Mouse (Mus musculus): Measurements from ENCODE around the gene Cemip.

Gene Cemip

DNA sequence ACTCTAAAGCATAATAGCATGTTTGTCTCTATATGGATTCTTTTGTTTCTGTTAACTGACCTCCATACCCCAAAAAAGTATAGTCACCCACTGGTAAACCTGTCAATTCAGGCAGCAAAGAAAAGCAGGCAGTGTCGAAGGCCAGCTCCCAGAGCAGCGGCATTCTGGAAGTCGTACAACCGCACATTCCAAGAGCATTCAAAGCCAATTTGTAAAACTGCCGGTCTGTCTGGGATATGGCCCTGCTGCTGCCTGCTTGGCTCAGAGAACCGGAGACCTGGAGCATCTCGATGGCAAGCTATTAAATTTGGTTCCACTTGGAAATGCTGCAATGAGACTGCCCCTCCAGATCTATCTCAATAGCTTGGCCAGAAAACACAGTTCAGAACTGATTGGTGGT is 113.8 kb downstream of the Cemip start:
- no peak for DNase-seq (ENCODE audit: low spot score in 2 of 2)

DNA sequence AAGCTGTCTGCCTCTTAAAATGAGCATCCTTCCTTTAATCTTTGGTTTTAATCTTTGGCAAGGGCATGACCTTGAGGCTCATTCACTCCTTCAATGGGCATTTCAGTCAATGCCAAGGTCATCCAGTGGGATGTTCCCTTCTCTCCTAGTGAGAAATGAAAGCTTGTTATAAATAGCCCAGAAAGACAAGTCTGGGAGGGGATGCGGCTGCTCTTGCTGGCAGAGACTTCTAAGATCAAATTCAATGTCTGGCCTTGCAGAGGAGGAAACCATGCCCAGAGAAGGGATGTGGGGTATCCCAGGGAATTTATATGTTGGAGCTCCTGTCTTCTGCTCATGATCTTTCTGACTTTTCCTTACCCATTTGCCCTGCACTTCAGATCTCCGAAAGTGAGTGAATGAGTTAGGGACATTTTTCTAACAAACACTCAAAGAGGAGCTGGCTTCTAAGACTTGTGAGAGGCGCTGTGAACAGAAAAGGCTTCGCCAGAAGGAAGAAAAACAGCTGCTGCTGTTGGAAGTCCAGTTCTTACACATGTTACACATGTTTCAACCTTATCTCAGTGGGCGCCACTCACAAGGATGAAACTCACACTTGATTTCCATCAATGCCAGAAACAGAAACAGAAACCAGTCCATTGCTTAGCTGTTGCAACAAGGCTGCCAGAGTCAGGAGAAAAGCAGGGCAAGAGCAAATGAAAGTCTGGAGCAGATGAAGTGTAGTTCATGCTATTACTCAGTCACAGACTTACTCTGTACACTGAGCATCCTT is 120.1 kb downstream of the Cemip start:
- DNase-seq (ENCODE audit: low spot score in 2 of 2) = no peak

DNA sequence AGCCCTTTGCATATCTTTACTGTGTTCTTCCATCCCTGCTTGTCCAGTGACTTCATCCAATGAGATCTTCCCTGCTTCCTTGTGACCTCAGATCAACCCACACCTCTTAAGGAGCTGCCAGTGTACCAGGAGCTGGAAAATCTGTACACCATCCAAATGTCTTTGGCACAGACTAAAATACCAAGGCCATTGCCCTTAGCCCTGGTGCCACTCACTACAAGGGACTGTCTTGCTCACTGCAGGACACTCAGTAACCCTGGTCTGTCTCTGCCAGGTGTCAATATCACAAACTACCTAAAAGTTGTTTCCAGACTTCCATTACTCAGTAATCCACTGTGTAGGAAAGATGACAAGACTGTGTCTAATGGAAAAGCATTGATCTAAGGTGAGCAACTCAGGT is 121.1 kb downstream of the Cemip start:
- DNase-seq (ENCODE audit: low spot score in 2 of 2) = no peak

DNA sequence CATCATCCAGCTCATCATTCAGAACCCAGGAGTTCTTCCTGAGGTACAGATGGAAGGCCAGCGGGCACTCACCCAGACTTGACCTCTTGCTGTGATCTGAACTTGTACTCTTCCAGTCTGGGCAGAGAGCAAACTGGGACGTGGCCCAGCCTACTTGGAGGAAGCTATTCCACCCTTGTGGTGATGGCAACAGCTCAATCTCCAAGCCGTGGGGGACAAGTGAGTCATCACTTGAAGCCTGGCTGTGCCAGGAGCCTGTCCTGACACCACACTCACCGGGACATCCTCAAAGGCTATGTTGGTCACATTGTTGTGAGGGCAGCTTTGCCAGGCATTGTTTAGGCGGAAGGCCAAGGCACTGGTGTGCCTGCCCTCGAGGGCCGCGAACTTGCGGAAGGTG is 133.8 kb downstream of the Cemip start:
- no peak for DNase-seq (ENCODE audit: low spot score in 2 of 2)

DNA sequence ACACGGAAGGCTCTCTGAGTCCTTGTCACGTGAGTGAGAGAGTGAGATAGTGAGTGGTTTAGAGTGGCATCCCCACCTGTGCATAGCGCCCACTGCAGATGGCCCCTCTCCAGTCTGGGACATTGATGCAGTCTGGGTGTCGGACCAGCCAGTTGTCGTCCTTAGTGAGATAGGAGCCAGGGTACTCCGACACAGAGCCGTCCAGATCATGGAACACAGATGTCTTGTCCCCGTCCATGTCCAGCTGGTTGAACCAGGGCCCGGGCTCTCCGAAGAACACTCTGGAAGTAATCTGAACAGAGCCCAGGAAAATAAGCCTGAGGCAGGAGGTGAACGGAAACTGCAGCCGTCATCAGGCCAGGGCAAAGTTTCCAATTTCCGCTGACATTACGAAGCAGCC is 135.0 kb downstream of the Cemip start:
- no peak for DNase-seq (ENCODE audit: low spot score in 2 of 2)

DNA sequence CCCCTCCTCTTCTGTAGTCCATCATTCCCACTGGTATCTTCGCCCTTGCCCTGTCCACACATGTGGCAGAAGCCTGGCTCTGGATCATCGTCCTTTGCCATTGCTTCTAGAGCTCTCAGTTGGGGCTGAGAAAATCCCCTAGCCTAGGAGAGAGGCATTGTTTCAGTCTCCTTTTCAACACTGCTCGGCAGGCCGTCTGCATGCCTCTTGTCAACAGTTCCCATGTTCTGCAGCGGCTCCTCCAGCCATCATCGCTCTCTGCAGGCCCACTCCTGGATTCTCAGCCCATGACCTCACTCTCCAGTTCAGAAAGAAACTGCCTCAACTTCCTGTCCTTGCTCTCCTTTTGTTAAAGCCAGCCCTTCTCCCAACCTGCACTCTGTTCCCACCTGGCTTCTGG is 136.6 kb downstream of the Cemip start:
- no peak for DNase-seq (ENCODE audit: low spot score in 2 of 2)

DNA sequence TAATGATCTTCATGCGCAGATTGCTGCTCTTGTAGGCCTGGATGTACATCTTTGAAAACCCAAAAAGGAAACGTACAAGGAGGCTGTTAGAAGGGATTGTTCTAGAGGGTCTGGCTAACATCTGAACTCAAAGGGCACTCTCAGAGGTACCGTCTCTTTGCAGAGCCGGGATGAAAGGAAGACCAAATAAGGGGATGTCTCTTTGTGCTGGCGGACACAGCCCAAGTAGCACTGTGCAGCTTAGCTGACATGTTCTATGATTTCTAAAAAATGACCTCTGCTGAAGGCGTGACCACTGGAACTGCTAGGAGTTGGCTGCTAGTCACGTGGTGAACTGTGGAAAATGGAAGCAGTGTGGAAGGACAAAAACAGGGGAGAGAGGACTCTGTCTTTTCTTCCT is 137.6 kb downstream of the Cemip start:
- no peak for DNase-seq (ENCODE audit: low spot score in 2 of 2)

DNA sequence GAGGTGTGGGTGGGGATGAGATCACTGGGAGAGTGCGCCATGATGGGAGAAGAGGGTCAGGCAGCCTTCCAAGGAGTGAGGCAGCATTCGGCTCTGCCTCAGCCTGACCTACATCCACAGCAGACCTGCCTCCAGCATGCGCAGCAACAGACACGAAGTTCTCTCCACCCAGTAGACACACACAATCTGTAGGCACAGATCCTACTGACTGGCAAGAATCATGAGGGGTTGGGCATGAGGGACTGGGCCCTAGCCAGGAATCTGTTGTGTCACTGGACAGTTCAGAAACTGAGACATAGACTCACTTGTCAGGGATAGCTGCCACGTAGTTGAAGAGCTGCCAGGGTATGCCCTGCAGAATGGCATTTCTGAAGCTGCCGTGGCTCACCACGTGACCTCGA is 144.6 kb downstream of the Cemip start:
- no peak for DNase-seq (ENCODE audit: low spot score in 2 of 2)

DNA sequence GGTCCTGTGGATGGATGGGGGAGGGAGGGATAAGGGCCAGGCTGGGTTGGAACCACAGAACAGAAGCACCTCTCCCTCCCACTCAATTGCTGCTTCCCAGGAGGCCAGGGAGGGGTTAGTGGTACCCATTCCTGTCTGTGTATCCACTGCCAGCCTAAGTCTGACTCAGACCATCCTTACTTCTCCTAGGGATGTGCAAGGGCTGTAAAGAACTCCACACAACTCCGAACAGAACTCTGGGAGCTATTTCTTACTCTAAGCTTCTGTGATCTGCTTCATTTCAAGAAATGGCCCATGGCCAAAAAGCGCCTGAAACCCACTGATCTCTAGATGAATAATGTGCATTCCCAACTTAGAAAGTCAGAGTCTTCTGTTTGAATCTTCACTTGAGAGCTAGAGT is 146.2 kb downstream of the Cemip start:
- no peak for DNase-seq (ENCODE audit: low spot score in 2 of 2)

DNA sequence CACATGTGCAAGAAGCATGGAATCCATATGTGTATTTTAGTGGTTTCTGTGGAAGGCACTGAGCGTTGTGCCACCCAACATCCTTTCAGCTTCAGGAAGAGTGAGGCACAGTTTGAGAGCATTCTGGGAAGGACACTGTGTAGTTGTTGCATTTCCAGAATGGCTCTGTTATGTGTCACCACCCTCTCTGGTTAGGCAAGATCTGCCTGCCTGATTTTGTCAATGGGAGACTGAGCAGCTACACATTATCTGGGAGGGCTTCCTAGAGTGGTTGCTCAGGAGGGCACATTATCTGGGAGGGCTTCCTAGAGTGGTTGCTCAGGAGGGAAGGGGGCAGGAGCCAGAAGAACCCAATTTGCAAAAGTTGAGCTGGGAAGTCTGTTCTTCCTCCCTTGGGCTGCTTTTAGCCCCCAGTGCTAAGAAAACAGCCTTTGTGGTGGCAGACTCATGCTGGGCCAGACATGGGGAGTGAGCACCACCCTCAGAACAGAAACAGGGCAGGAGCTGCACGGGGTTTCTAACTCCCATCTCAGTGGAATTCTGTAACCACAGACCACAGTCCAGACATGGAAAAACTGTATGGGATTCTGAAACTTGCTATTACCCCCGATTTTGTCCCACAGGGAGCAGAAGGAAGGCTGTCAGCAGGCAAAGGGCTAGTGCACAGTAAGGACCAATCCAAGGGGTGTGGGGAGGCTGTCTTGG is 147.1 kb downstream of the Cemip start:
- no peak for DNase-seq (ENCODE audit: low spot score in 2 of 2)

DNA sequence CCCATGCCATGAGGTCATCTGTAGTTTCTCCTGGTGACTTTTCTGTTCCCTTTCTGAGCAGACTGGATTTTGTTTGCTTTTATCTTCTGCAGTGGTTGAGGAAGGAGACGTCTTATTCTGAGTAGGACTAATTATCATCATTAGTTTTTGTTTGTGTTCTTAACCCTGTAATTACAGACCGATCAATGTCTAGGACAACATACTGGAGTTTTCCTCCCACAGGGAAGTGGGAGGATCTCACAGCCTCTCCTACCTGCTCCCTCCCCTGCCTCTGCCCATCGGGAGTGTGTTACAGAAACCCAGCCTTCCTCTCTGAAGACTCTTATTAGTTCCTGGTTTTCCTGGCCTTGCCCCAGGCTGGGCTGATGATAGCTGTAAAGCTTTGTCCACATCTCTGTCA is 164.7 kb downstream of the Cemip start:
- DNase-seq (ENCODE audit: low spot score in 2 of 2) = no peak

DNA sequence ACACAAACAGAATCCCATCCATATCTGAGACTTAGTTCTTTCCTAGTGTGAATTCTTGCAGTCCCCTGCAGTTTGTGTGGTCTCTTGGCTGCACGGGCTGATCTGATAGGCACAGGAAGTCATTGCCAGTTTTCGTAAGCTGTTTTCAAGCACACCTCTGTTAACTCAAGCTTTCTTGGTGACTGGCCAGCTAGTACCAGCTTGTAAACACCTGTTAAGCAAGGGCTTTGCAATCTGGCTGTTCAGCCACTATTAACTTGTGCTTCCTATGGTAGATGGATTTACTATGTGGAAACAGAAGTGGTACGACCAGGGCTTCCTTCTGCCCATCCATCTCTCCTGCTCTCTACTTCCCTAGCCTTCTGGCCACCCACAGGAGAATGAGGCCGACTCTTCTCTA is 166.1 kb downstream of the Cemip start:
- DNase-seq (ENCODE audit: low spot score in 2 of 2) = no peak

DNA sequence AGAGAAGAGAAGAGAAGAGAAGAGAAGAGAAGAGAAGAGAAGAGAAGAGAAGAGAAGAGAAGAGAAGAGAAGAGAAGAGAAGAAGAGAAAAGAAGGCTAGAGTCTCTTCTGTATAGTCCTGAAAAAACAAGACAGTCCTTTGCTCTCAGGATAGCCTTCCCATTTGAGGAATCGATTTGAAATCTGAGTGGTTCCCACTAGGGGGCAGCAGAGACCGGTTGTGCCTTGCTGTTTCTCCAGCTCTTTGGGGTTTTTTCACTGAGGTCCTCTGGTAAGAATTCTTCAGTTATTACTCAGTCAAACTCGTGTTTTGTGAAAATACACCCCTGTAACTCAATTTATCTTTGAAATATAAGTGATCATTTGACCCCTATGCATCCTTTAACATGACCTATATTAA is 171.7 kb downstream of the Cemip start:
- DNase-seq (ENCODE audit: low spot score in 2 of 2) = peak; percentile 56 to 90

DNA sequence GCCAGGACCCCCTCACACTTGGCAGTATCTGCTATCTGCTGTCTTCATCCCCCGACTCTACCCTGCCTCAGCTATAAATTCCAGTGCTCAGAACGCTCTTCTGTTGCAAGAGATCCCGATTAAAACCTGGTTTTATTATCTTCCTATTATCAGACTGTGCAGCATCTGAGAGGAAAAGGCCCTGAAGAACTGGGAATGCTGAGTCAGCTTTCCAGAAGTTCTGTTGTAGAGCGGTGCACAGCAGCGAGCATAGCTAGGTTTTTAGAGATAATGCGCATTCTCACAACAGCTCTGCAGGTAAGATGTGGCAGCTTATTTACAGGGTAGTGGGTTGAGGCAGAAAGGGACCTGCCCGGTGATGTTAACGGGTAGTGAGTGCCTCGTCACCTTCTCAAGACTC is 172.3 kb downstream of the Cemip start:
- DNase-seq (ENCODE audit: low spot score in 2 of 2) = no peak

DNA sequence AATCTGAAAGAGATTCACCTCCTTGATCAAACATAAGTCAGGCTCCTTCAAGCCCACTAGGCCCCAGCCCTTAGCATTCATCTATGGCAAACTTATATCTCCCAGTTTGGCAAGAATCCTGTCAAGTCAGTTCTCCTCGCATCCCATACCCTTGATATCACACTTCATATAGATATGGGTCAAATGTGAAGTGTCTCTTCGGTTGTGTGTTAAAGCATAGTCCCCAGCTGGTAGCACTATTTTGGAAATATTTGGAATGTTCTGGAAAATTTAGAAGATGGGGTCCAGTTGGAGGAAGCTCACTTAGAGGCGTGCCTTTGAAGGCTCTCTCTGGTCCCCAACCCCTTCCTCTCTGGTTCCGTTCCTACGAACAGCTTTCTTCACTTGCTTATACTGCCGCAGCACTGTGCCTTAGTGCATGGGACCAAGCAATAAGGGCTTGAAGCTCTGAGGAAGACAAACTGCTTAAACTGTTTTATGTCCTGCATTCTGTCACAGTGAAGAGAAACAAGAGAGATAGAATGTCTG is 172.8 kb downstream of the Cemip start:
- DNase-seq (ENCODE audit: low spot score in 2 of 2) = no peak

DNA sequence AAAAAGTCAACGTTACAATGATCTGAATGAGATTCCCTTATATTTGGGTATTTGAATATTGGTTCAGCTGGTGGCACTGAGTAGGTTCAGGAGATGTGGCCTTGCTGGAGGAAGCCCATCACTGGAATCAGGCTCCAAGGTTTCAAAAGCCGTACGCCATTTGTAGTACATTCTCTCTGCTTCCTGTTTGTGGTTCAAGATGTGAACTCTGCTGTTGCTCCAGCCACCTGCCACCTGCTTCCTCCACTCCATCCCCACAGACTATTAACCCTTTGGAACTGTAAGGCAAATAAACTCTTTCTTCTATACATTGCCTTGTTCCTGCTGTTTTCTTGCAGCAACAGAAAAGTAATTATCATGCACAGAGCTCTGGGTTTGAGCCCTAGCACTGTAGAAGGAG is 174.4 kb downstream of the Cemip start:
- no peak for DNase-seq (ENCODE audit: low spot score in 2 of 2)

DNA sequence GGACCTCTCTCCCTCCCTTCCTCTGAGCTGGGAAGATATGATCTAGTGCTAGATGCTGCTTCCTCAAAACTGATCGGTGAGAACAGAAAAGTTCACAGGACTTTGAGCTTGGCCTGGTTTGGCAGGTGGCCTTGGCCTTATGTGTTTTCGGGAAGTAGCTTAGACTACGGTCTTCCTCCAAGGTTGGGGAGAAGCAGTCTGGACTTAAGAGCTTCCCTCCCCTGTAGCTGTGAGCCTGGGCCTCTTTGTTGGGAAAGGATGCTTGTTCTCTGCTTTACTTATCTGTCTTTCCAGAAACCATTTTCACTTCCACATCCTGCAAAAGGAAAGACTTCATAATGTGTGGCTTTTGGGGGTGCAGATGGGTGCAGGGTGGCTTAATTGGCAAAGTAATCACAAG is 181.5 kb downstream of the Cemip start:
- DNase-seq (ENCODE audit: low spot score in 2 of 2) = no peak

DNA sequence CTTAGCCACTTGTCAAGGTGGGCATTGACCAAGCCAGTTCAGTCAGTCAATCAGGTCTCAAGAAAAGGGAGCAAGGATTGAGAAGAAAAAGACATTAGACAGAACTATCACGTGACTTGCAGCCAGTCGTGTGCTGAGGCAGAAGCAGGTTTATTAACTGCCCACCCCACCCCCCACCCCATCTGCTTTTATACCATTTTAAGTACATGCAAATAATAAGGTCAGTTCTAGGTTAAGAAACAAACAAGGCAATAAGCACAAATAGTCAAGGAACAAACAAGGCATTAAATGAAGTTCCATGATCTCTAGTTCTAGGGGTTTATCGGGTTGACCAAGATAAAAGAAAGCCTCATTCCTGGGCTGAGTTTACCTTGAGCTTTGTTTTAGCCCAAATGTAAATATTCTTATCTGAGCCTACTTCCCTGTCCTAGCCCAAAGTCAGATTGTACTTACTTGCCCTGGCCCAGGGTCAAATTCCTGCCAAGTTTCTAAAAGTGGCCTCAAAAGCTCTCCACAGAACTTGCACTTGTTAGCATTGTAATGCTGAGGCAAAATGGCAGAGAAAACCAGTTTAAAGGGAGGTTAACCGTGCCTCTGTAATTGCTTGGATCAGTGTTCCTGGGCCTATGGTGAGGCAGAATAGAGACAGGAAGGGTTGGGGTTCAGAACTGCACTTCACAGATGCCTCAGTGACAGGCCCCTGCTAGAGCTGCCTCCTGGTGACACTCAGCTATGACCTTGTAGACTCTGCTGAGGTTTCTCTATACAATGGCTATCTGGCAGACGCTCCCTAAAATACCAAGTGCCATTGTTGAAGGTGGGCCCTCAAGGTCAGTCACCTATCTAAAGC is 183.8 kb downstream of the Cemip start:
- no peak for DNase-seq (ENCODE audit: low spot score in 2 of 2)

DNA sequence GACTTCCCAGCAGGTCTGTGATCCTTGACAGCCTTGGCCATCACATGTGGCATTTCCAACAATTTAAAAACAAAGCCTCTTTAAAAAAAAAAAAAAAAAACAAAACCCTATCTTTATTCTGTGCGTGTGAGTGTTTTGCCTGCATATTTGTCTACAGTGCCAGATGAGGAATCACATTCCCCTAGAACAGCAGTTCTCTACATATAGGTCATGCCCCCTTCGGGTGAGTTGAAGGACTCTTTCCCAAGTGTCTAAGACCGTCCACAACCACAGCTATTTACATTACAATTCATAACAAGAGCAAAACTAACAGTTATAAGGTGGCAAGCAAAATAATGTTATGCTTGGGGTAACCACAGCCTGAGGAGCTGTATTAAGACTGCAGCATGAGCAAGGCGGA is 184.9 kb downstream of the Cemip start:
- DNase-seq (ENCODE audit: low spot score in 2 of 2) = no peak

DNA sequence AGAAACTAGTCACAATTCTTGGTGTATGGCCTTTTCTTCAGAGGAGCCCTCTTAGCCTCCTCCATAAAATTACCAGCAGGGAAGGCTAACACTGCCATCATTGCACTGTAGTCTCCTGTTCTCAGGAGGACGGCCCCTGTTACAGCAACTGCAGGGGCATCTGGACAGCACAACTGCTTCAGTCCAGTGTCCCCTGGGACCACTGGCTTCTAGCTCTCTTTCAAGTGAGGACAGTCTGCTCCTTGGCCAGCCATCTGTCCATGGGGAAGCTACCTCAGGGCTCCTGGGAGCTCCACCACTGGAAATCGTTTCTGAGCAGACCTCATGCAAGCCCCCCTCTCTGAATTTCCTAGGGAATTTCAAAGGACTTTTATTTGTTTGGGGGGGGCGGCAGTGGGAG is 185.8 kb downstream of the Cemip start:
- DNase-seq (ENCODE audit: low spot score in 2 of 2) = no peak

DNA sequence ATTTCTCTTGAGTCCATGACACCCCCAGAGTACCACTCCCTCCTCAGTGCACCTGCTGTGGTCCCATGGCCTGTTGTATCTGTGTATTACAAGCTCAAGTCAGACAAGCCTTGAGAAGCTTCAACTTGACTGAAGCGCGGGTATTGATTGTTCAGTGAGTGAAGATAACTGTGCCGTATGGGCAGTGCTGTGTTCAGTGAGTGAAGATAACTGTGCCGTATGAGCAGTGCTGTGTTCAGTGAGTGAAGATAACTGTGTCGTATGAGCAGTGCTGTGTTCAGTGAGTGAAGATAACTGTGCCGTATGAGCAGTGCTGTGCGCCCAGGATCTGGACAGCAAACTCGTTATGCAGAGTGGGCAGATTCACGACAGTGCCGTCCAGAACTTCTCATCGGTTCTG is 188.0 kb downstream of the Cemip start:
- no peak for DNase-seq (ENCODE audit: low spot score in 2 of 2)

DNA sequence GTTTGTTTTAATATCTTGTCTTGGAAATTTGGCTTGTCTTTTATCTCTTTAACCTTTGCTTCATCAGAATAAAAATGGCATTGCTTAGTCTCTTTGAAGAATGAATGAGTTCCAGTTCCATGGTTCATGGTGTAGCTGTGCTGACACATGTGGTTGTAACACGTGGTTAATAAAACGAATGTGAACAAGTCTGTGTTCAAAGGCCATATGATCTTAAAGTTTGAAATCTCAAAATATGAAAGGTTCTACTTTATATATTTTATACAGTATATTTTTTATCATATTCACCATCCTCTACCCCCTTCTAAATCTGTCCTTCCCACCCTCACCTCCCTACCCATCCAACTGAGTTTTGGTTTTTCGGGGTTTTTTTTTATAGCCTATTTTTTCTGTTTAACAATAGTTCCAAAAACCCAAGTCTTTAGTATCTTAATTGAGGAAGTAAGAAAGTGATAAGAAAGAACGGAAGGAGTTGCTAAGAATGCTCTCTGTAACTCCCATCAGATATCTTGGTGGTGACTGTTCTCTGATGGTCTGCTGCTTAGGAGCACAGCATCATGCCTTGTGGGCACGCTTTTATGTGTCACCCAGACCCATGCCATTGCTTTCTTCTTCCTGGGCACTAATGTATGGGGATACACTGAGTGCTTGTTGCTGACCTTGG is 190.1 kb downstream of the Cemip start:
- DNase-seq (ENCODE audit: low spot score in 2 of 2) = no peak

All from frontal cortex, postnatal 14 days (tissue).